Comparison of ENCODE assay signal across 8 mouse cellular contexts in genomic region chr8:88635474-88636397, GRCm38 (mm10). TPM values are rescaled to one million over a fixed set of nuclear protein-coding genes. Genes with fewer than 3 reads are reported as not detected.
A peak's percentile ranks its signal among the peaks of the same experiment; 100 is the strongest.
DNase-seq lines count a peak whose midpoint lies in the region; ATAC-seq lines count a peak whose summit lies in the region.

TSS of gene Snx20 (minus strand) at chr8:88636128.

- H3K4me3 ChIP-seq in liver, embryonic 13.5 days (replicated peaks) = peak within 1 kb of the TSS; percentile 41

- H3K27ac ChIP-seq in liver, embryonic 13.5 days = no peak within 1 kb of the TSS

- H3K27me3 ChIP-seq in liver, embryonic 13.5 days = no peaks in the 10 kb centered on the region

- H3K4me1 ChIP-seq in liver, embryonic 13.5 days (replicated peaks) = peaks cover 5% of the 10 kb centered on the region

- 38% methylated on average over 14 of the region's 14 CpGs for WGBS in liver, embryonic 13.5 days (ENCODE audit: insufficient replicate concordance)

- peak; percentile 90 for DNase-seq in CD4-positive helper T cell, adult 2 months (ENCODE audit: low read depth, low spot score)
- DNase-seq in c-Kit-positive CD71-negative TER-119-negative erythroid progenitor cells, embryonic 14.5 days (ENCODE audit: low read depth) = peak; percentile 62
- DNase-seq in liver, embryonic 13.5 days = no peak
- peak; percentile 36 for DNase-seq in skeletal muscle tissue, adult 2 months (ENCODE audit: low read depth, low spot score)
- DNase-seq in cerebellum, adult 11 months = no peak
- no peak for DNase-seq in cerebellum, adult 18-20 months
- DNase-seq in embryo, embryonic 11 days = no peak
- no peak for DNase-seq in adrenal gland, postnatal 14 days

- peak; percentile 67; the same call in 1 of the 2 replicates for ATAC-seq in liver, embryonic 13.5 days (ENCODE audit: low read depth)

- peak within 1 kb of the TSS; percentile 43; the same call in 1 of the 2 replicates for H3K9ac ChIP-seq in liver, embryonic 13.5 days

- no peaks in the 10 kb centered on the region for H3K9me3 ChIP-seq in liver, embryonic 13.5 days (replicated peaks)

- no peaks in the 10 kb centered on the region for H3K36me3 ChIP-seq in liver, embryonic 13.5 days

- peak within 1 kb of the TSS; percentile 45 for H3K4me2 ChIP-seq in liver, embryonic 13.5 days

RNA-seq across cellular contexts. Expression of gene Snx20, which starts in this region (rescaled TPM):
- polyA plus RNA-seq in liver, embryonic 13.5 days (2015; fragmentation: Nextera tagmentation; extraction: Ambion mirVana) = 2.5 and 2.7 TPM in 2 replicates
- 1.0 and 5.4 TPM in 2 replicates for total RNA-seq in adrenal gland, postnatal 14 days (2021)

Comparison
In these comparisons a context has a peak if more than half of its experiments do, and no peak if none do; other contexts are left out.
1. DNase-seq: peak in CD4-positive helper T cell, adult 2 months (single experiment), c-Kit-positive CD71-negative TER-119-negative erythroid progenitor cells, embryonic 14.5 days (single experiment) and skeletal muscle tissue, adult 2 months (single experiment); none in liver, embryonic 13.5 days (single experiment), cerebellum, adult 11 months (single experiment), cerebellum, adult 18-20 months (0 of 2), embryo, embryonic 11 days (single experiment) and adrenal gland, postnatal 14 days (single experiment).